Mouse (Mus musculus) megakaryocyte-erythroid progenitor cell, adult 5-6 weeks (primary cell): ENCODE measurements around the gene Gramd2. TPM values are rescaled to one million over a fixed set of nuclear protein-coding genes. Genes with fewer than 3 reads are reported as not detected.
"Not testable (repeated sequence)": the region's sequence is repeated elsewhere in the genome, so short reads cannot be mapped to it uniquely, and the experiment has no call there.

Experiments used
- ATAC-seq: replicated peaks from 2 replicates; pipeline ENCODE4 v1.8.0; 2016; ENCODE audit warnings: mild to moderate bottlenecking, inconsistent platforms; ENCODE audit not compliant: severe bottlenecking, poor library complexity, low FRiP score, low TSS enrichment
- total RNA-seq, 2 experiments: library from RNA; stranded (forward) in 1 of 2; stranded (reverse) in 1 of 2; fragments of 200-1000, 215-1000 nt in 1 of 2; fragments of >200 nt in 1 of 2; fragmentation: Nextera tagmentation in 1 of 2; gene quantifications; 2 replicates each; pipeline ENCODE4 v1.2.3; 2014 to 2017

Gene Gramd2
- total RNA-seq, 2 experiments from 2014 or later: not detected

- ATAC-seq: peak; percentile 87
Observed at GRCm38 (mm10) chr9:59751066-59751581, 71.2 kb downstream of the Gramd2 start.

GRCm38 (mm10) chr9:59751966-59752365, 72.0 kb downstream of the Gramd2 start:
- no peak for ATAC-seq

GRCm38 (mm10) chr9:59755199-59755598, 75.3 kb downstream of the Gramd2 start:
- no peak for ATAC-seq

- not testable (repeated sequence) for ATAC-seq
Observed at GRCm38 (mm10) chr9:59757016-59757415, 77.1 kb downstream of the Gramd2 start.

GRCm38 (mm10) chr9:59760515-59760914, 80.6 kb downstream of the Gramd2 start:
- ATAC-seq: 0 out of 2 replicates have a peak, but pooled peaks have one; percentile 59

- not testable (repeated sequence) for ATAC-seq
Observed at GRCm38 (mm10) chr9:59766966-59767461, 87.1 kb downstream of the Gramd2 start.

Other genes starting within 250 kb of the Gramd2 start
- gene Arih1, start 193.5 kb upstream of the Gramd2 start, total RNA-seq (2014; fragmentation: Nextera tagmentation): 36.1 and 58.2 TPM in 2 replicates
- gene Arih1, start 193.5 kb upstream of the Gramd2 start, total RNA-seq (2017): 117 and 141 TPM in 2 replicates
- gene Hexa, start 140.6 kb upstream of the Gramd2 start, total RNA-seq (2014; fragmentation: Nextera tagmentation): 16.6 and 23.9 TPM in 2 replicates
- 25.4 and 28.7 TPM in 2 replicates for gene Hexa, start 140.6 kb upstream of the Gramd2 start, total RNA-seq (2017)
- gene Tmem202, start 140.3 kb upstream of the Gramd2 start, total RNA-seq (2014; fragmentation: Nextera tagmentation): not detected in 2 replicates
- gene Tmem202, start 140.3 kb upstream of the Gramd2 start, total RNA-seq (2017): not detected in 2 replicates
- not detected in 2 replicates for gene Celf6, start 102.2 kb upstream of the Gramd2 start, total RNA-seq (2014; fragmentation: Nextera tagmentation)
- not detected in 2 replicates for gene Celf6, start 102.2 kb upstream of the Gramd2 start, total RNA-seq (2017)
- gene Parp6, start 62.9 kb upstream of the Gramd2 start, total RNA-seq (2014; fragmentation: Nextera tagmentation): 27.1 and 39.6 TPM in 2 replicates
- 19.8 and 34.7 TPM in 2 replicates for gene Parp6, start 62.9 kb upstream of the Gramd2 start, total RNA-seq (2017)
- 7.4 and 27.8 TPM in 2 replicates for gene Pkm, start 23.8 kb upstream of the Gramd2 start, total RNA-seq (2014; fragmentation: Nextera tagmentation)
- gene Pkm, start 23.8 kb upstream of the Gramd2 start, total RNA-seq (2017): 29.6 and 62.7 TPM in 2 replicates
- gene Senp8, start 70.6 kb downstream of the Gramd2 start, total RNA-seq (2014; fragmentation: Nextera tagmentation): 3.3 and 3.6 TPM in 2 replicates
- 3.8 and 5.6 TPM in 2 replicates for gene Senp8, start 70.6 kb downstream of the Gramd2 start, total RNA-seq (2017)
- 12.0 and 19.4 TPM in 2 replicates for gene Myo9a, start 70.8 kb downstream of the Gramd2 start, total RNA-seq (2014; fragmentation: Nextera tagmentation)
- 11.8 and 15.9 TPM in 2 replicates for gene Myo9a, start 70.8 kb downstream of the Gramd2 start, total RNA-seq (2017)